Mouse (Mus musculus) heart, postnatal 10 days (tissue): Measurements from ENCODE around the gene Nfib. TPM values are rescaled to one million over a fixed set of nuclear protein-coding genes. Genes with fewer than 3 reads are reported as not detected.

Experiments used
- DNase-seq, 2 experiments: peaks; one replicate each; pipeline ENCODE4 v3.0.0; 2021
- intact Hi-C: fragments of 180-260 bp; cut with DNase I; formaldehyde crosslinking; loops from one replicate; pipeline ENCODE4 v1.15.1; 2025
- total RNA-seq, 2 experiments: library from RNA; stranded (reverse); gene quantifications; 2 replicates each; pipeline ENCODE4 v1.2.3; 2021

Nfib gene
- total RNA-seq, 2 experiments from 2014 or later: 177 to 181 TPM

DNA sequence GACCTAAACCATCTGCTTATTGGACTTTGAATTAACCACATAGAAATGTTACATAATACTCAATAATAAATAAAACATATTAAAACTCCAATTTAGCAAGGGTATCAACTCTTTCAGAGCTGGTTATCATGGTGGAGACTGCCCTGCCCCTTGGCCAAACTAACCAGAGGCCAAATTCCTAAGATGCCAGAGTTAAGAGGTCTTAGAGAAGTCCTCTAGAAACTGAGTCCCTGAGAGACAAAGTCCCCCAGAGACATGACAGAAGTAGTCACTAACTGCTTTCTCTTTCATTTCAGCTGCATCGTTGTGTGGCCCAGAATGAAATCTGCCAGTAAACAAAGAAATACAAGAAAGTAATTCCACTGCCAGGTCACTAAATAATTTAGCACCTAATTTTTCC is 221.7 kb downstream of the Nfib start:
- intact Hi-C loops: no loop called here
- DNase-seq: peak in 1 of 2 experiments; percentile 41

- intact Hi-C loops: no loop called here
- DNase-seq: peak in 1 of 2 experiments; percentile 60
Measured at GRCm38 (mm10) chr4:82483298-82483697, 222.3 kb downstream of the Nfib start.

DNA sequence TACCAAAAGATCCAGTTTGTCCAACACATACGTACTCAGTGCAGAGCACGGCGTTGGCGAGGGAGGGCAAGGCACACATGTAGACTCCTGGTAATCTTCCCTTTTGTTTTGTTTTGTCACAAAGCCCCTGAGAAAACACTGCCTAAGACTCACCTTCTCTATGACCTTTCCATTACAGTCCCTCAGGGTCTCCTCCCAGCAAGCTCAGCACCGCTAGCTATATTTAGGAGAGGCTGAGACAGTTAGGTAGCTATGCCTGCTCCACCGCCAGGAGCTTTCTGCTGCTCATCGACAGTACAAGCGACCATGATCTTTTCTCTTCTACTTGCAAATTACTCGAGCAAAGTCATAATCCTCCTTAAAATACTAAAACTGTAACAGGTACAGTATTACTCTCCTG is 224.9 kb downstream of the Nfib start:
- intact Hi-C loops: no loop called here

GRCm38 (mm10) chr4:82479394-82479793 is 226.2 kb downstream of the Nfib start:
- intact Hi-C loops: no loop called here
- no peak for DNase-seq

More for the DNA sequence above, 224.9 kb downstream of the Nfib start:
- peak in 1 of 2 experiments; percentile 35 for DNase-seq

GRCm38 (mm10) chr4:82477742-82478141 is 227.8 kb downstream of the Nfib start:
- intact Hi-C loops: no loop called here
- DNase-seq: no peak

- no peak for DNase-seq
- intact Hi-C loops: no loop called here
Measured at GRCm38 (mm10) chr4:82476411-82476810, 229.1 kb downstream of the Nfib start.

DNA sequence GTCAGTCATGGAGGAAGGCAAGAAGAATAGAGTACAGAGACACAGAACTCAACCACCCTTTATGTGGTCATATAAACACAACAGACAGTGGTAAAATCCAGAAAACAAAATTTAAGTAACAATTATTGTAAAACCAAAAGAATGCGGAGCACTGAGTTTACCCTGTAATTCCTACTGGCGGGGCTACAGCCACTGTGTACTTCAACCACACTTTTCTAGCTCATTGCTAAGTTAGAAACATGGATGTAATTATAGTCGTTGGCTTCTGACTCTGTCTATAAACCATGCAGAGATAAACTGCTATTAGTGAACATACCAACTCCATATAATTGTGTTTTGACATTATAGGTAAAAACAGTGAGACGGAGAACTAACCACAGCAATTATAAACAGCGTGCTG is 231.2 kb downstream of the Nfib start:
- no peak for DNase-seq
- intact Hi-C loops: loop anchor here (5.0 kb wide), 1 partner anchor 37 kb away; no protein-coding TSS in a partner anchor

DNA sequence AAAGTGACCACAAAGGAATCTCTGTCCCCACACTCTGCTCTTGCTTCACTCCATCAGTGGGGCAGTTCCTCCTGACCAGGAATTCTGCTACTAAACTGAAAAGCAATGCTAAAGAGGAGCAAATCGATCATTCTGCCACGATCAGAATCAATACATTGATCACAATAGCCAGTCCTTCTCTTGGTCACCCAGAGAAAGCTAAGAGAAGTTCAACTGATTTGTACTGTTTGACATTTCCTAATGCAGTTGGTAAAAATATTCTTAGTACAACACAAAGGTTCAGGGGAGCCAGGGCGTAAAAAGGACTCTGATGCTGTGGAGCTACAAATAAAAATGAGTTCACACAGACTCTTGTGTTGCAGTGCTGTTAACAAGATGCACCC is 234.6 kb downstream of the Nfib start:
- DNase-seq: no peak
- intact Hi-C loops: loop anchor here (5.0 kb wide), 1 partner anchor 34 kb away; no protein-coding TSS in a partner anchor

GRCm38 (mm10) chr4:82470212-82470937 is 235.2 kb downstream of the Nfib start:
- intact Hi-C loops: loop anchor here (5.0 kb wide), 1 partner anchor 33 kb away; no protein-coding TSS in a partner anchor
- peak; percentile 57 to 60 for DNase-seq

GRCm38 (mm10) chr4:82468944-82469343 is 236.6 kb downstream of the Nfib start:
- intact Hi-C loops: no loop called here

DNA sequence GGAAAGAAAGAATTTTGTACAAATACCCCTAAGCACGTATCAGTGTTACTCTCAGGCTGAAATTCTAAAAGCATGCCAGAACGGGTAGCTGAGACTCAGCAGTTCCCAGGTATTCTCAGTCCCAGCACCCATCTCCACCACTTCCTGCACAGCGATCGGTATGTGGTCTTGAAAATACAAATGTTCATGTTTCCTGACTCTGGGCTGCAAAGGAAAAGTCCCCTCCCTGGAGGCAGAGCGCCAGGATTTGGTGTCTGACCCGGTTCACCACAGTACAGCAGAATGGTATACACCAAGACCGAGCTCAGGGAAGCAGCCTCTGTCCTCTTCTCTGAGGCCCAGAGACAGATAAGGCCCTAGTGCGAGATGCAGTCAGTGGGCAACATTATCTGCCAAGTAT is 238.8 kb downstream of the Nfib start:
- intact Hi-C loops: loop anchor here (2.0 kb wide), 1 partner anchor 34 kb away; no protein-coding TSS in a partner anchor
- DNase-seq: peak; percentile 62 to 69

More at GRCm38 (mm10) chr4:82468944-82469343, 236.6 kb downstream of the Nfib start:
- no peak for DNase-seq

- intact Hi-C loops: loop anchor here (2.0 kb wide), 1 partner anchor 35 kb away; no protein-coding TSS in a partner anchor
- DNase-seq: no peak
Measured at GRCm38 (mm10) chr4:82466144-82466543, 239.4 kb downstream of the Nfib start.

DNA sequence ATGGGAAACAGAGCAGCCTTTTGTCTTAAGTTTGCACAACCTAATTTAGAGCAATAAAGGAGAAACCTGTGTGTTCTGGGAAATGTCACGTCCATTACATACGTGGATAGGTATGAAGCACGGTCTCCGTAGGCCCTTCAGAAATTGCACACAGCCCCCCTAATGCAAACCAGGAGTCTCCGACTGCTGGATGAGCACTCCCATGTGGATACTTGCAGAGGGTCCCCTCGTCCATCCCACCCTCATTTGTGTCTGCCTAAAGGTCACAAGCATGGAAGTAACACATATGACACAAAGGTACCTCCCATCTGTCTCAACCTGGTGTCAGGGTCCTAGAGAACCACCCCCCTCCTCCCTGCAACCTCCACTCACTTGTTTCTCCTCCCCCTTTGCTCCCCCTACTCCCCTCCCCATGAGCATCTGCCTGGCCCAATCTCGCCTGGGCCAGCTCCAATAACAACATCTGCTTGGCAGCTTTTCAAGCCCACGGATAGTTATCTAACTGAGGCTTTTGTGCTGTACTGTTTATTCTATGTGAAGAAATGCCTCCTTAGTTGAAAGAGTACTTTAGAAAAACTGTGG is 241.4 kb downstream of the Nfib start:
- peak; percentile 74 to 76 for DNase-seq
- intact Hi-C loops: no loop called here

DNA sequence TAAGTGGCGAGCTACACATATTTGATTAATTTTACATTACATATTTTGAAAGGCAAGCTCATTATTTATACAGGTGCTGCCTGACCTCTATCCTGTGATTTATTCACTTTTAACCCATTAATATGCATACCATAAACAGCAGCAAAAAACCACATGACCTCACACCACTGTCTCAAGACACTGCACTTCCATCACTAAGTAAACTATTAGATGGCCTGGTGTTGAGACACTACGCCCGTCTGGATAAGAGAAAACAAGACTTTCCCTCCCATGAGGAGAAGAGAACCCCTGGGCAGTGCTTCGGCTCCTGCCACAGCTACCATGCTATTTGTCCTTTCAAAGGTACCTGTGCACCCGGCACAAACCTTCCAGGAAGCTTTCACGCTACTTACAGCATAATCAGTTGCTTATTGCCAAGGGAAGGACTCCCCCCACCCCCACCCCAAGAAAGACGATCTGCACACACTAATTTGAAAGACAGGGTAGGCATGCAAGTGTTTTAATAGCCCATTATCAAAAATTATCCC is 242.3 kb downstream of the Nfib start:
- no peak for DNase-seq
- intact Hi-C loops: no loop called here

- DNase-seq: no peak
- intact Hi-C loops: no loop called here
Measured at GRCm38 (mm10) chr4:82461676-82462075, 243.9 kb downstream of the Nfib start.

DNA sequence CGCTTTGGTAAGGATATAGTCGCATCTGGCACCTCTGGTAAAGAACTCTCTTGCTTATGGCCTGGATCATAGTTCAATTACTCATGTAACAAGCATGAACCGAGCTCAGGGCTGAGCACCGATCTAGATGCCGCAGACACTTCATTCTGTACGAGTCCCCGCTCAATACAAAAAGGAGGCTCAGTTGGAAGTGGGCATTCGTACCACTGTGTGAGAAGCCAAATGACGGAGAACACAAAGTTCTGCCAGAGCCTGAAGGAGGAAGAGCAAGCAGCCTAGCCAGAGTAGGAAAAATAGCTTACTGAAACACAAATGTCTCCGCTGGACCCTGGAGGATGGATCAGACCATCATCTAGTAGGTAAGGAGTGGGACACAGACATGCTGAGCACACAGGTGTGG is 246.7 kb downstream of the Nfib start:
- no peak for DNase-seq
- intact Hi-C loops: no loop called here

DNA sequence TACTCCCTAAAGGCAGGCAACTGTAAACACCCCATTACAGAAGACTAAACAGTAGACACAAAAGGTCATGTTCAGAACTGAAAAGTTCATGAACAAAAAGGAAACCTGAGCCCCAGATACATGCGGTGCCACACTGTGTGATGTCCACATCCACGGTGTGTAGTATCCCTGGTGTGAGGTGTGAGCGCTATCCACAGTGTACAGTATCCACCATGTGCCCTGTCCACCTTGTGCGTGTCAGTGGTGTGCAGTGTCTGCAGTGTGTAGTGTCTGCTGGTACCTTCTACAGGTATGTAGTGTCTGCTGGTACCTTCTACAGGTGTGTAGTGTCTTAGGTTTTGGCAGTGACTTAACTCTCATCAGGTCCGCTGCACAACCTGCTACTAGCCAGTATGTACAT is 248.6 kb downstream of the Nfib start:
- intact Hi-C loops: no loop called here
- DNase-seq: no peak

GRCm38 (mm10) chr4:82456323-82456713 is 249.2 kb downstream of the Nfib start:
- no peak for DNase-seq
- intact Hi-C loops: no loop called here

DNA sequence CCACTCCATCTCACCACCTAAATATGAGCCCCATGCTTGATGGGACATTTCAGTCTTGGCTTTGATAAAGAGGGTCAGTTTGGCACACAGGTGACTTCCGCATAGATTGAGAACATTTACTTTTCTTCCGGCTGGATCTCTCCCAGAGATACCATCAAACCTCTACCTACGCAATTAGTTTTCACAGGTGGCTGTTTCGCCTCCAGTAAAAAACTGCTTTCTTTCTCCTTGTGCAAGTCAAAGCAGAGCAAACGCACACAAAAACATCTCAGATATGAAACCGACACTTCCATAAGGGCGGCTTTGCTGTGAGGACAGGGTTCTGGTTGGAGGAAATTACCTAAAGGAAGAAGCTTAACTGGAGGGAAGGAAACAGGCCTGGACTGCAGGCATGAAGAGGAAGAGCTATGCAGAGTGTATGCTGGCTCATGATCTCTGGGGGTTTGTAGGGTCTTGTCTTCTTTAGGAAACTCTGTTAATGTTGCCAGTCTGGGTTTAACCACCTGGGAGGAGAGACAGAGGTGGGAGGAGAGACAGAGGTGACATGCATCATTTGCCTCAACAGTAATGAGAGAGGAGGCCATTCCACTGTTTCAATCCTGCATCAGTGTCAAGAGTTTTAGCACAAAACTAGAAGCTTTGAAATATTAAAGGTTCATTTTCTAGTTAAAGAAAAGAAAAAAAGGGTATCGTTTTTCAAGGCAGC is 249.8 kb downstream of the Nfib start:
- intact Hi-C loops: no loop called here
- no peak for DNase-seq

- no peak for DNase-seq
- intact Hi-C loops: no loop called here
Measured at GRCm38 (mm10) chr4:82454989-82455388, 250.6 kb downstream of the Nfib start.

DNA sequence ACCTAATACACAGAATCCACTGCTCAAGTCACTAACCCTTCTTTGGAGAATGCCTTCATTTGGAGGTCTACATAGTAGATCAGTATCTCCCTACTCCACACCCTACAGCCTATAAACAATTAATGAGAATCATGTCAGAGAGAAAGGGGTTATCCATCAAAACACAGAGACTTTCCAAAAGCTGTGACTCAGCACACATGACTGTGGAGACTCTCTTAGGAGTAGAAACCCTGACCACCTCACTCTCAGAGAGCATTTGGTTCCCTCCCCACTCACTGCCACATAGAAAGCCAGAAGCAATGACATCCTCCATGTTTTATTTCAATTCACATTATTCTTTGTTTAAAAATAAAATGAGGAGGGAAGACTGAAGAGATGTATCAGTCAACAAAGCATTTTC is 252.2 kb downstream of the Nfib start:
- intact Hi-C loops: no loop called here
- DNase-seq: no peak
